Mouse (Mus musculus): ENCODE data around the gene Tspan17. TPM values are rescaled to one million over a fixed set of nuclear protein-coding genes. Genes with fewer than 3 reads are reported as not detected.
A peak's percentile ranks its signal among the peaks of the same experiment; 100 is the strongest.
"Not testable (repeated sequence)": the region's sequence is repeated elsewhere in the genome, so short reads cannot be mapped to it uniquely, and the experiment has no call there.

Tspan17 gene
- polyA plus RNA-seq, 1 experiment, result 89.8 TPM

- 1% methylated on average over 35 of the region's 35 CpGs for WGBS
These were observed 22.9 kb upstream of the Tspan17 start, which contains the start of gene Sncb for GRCm38 (mm10) chr13:54766192-54766768. Gene Sncb (minus strand): TSS chr13:54766595.

GRCm38 (mm10) chr13:54767012-54767411 lies 22.2 kb upstream of the Tspan17 start:
- 60% methylated on average over 4 of the region's 4 CpGs for WGBS
- peak overlapping the region; percentile 85 for H3K27ac ChIP-seq (ENCODE audit: insufficient read depth, low read length)
- peak overlapping the region; percentile 71 for H3K4me3 ChIP-seq (replicated peaks; ENCODE audit: insufficient read depth, low read depth, low read length)
- peaks cover 17% of the 10 kb centered on the region for H3K4me1 ChIP-seq (ENCODE audit: control insufficient read depth, insufficient read depth, low read length)
- DNase-seq, result peak in 1 of 2 experiments; percentile 38
- TF ChIP-seq CTCF (IDR thresholded peaks at IDR 0.05; ENCODE audit: borderline replicate concordance, insufficient read depth, low read depth, low read length), result no peak
- no peak for TF ChIP-seq POLR2A (IDR thresholded peaks at IDR 0.05; ENCODE audit: borderline replicate concordance, insufficient read depth, low read length)
- H3K27me3 ChIP-seq (ENCODE audit: control insufficient read depth, insufficient read depth, low read length), result no peaks in the 10 kb centered on the region

More at GRCm38 (mm10) chr13:54766192-54766768, 22.9 kb upstream of the Tspan17 start, which contains the start of gene Sncb:
- Histone ChIP-seq H3K27me3 (ENCODE audit: control insufficient read depth, insufficient read depth, low read length) (no peaks in the 10 kb centered on the region), H3K4me1 (ENCODE audit: control insufficient read depth, insufficient read depth, low read length) (peaks cover 17% of the 10 kb centered on the region), H3K4me3 (replicated peaks; ENCODE audit: insufficient read depth, low read depth, low read length) (peak within 1 kb of the TSS; percentile 71), H3K27ac (ENCODE audit: insufficient read depth, low read length) (peak within 1 kb of the TSS; percentile 85)
- TF ChIP-seq CTCF (IDR thresholded peaks at IDR 0.05; ENCODE audit: borderline replicate concordance, insufficient read depth, low read depth, low read length) (peak; percentile 66), POLR2A (IDR thresholded peaks at IDR 0.05; ENCODE audit: borderline replicate concordance, insufficient read depth, low read length) (peak; percentile 94)
- DNase-seq, result peak; percentile 91 to 93

- Histone ChIP-seq H3K4me3 (replicated peaks; ENCODE audit: insufficient read depth, low read depth, low read length) (no peak overlapping the region), H3K27ac (ENCODE audit: insufficient read depth, low read length) (peak overlapping the region; percentile 6; the same call in 1 of the 2 replicates), H3K27me3 (ENCODE audit: control insufficient read depth, insufficient read depth, low read length) (no peaks in the 10 kb centered on the region), H3K4me1 (ENCODE audit: control insufficient read depth, insufficient read depth, low read length) (peaks cover 13% of the 10 kb centered on the region)
- no peak for TF ChIP-seq POLR2A (IDR thresholded peaks at IDR 0.05; ENCODE audit: borderline replicate concordance, insufficient read depth, low read length)
- TF ChIP-seq CTCF (IDR thresholded peaks at IDR 0.05; ENCODE audit: borderline replicate concordance, insufficient read depth, low read depth, low read length), result no peak
- peak; percentile 81 to 85 for DNase-seq
- WGBS, result 32% methylated on average over 3 of the region's 3 CpGs
These were observed 8.6 kb upstream of the Tspan17 start for GRCm38 (mm10) chr13:54780592-54780991.

GRCm38 (mm10) chr13:54781086-54781485 lies 8.1 kb upstream of the Tspan17 start:
- no peak for DNase-seq
- Histone ChIP-seq H3K27ac (ENCODE audit: insufficient read depth, low read length) (peak overlapping the region; percentile 6; the same call in 1 of the 2 replicates), H3K4me3 (replicated peaks; ENCODE audit: insufficient read depth, low read depth, low read length) (no peak overlapping the region), H3K4me1 (ENCODE audit: control insufficient read depth, insufficient read depth, low read length) (peaks cover 13% of the 10 kb centered on the region), H3K27me3 (ENCODE audit: control insufficient read depth, insufficient read depth, low read length) (no peaks in the 10 kb centered on the region)
- no peak for TF ChIP-seq CTCF (IDR thresholded peaks at IDR 0.05; ENCODE audit: borderline replicate concordance, insufficient read depth, low read depth, low read length)
- no peak for TF ChIP-seq POLR2A (IDR thresholded peaks at IDR 0.05; ENCODE audit: borderline replicate concordance, insufficient read depth, low read length)
- 42% methylated on average over 3 of the region's 3 CpGs for WGBS

GRCm38 (mm10) chr13:54783235-54783634 lies 5.9 kb upstream of the Tspan17 start:
- peaks cover 13% of the 10 kb centered on the region for H3K4me1 ChIP-seq (ENCODE audit: control insufficient read depth, insufficient read depth, low read length)
- WGBS, result 85% methylated on average over 2 of the region's 2 CpGs
- H3K27ac ChIP-seq (ENCODE audit: insufficient read depth, low read length), result no peak overlapping the region
- H3K27me3 ChIP-seq (ENCODE audit: control insufficient read depth, insufficient read depth, low read length), result no peaks in the 10 kb centered on the region
- no peak for DNase-seq
- TF ChIP-seq CTCF (IDR thresholded peaks at IDR 0.05; ENCODE audit: borderline replicate concordance, insufficient read depth, low read depth, low read length), result no peak
- TF ChIP-seq POLR2A (IDR thresholded peaks at IDR 0.05; ENCODE audit: borderline replicate concordance, insufficient read depth, low read length), result no peak
- no peak overlapping the region for H3K4me3 ChIP-seq (replicated peaks; ENCODE audit: insufficient read depth, low read depth, low read length)

GRCm38 (mm10) chr13:54783698-54784097 lies 5.5 kb upstream of the Tspan17 start, which contains the start of gene Eif4e1b:
Gene Eif4e1b (plus strand): TSS chr13:54783998.
- H3K4me1 ChIP-seq (ENCODE audit: control insufficient read depth, insufficient read depth, low read length), result peaks cover 13% of the 10 kb centered on the region

GRCm38 (mm10) chr13:54787591-54787990 lies 1.6 kb upstream of the Tspan17 start:
- WGBS, result 6% methylated on average over 2 of the region's 2 CpGs
- not testable (repeated sequence) for DNase-seq; H3K27ac ChIP-seq (ENCODE audit: insufficient read depth, low read length); H3K27me3 ChIP-seq (ENCODE audit: control insufficient read depth, insufficient read depth, low read length); H3K4me3 ChIP-seq (replicated peaks; ENCODE audit: insufficient read depth, low read depth, low read length); H3K4me1 ChIP-seq (ENCODE audit: control insufficient read depth, insufficient read depth, low read length)

More at GRCm38 (mm10) chr13:54783698-54784097, 5.5 kb upstream of the Tspan17 start, which contains the start of gene Eif4e1b:
- no peak for DNase-seq
- Histone ChIP-seq H3K27me3 (ENCODE audit: control insufficient read depth, insufficient read depth, low read length) (no peaks in the 10 kb centered on the region), H3K4me3 (replicated peaks; ENCODE audit: insufficient read depth, low read depth, low read length) (no peak within 1 kb of the TSS), H3K27ac (ENCODE audit: insufficient read depth, low read length) (no peak within 1 kb of the TSS)
- no peak for TF ChIP-seq POLR2A (IDR thresholded peaks at IDR 0.05; ENCODE audit: borderline replicate concordance, insufficient read depth, low read length)
- no peak for TF ChIP-seq CTCF (IDR thresholded peaks at IDR 0.05; ENCODE audit: borderline replicate concordance, insufficient read depth, low read depth, low read length)
- WGBS, result 94% methylated on average over 4 of the region's 4 CpGs

Data from cerebellum, adult 2 months (tissue).